Mouse (Mus musculus) retina, postnatal 7 days (tissue): ENCODE results near the gene Lrrfip2.

Source experiments
- DNase-seq: peaks from one replicate; pipeline ENCODE4 v3.0.0-alpha.2; 2012; ENCODE audit warnings: low read depth, low spot score

The Lrrfip2 gene

DNA sequence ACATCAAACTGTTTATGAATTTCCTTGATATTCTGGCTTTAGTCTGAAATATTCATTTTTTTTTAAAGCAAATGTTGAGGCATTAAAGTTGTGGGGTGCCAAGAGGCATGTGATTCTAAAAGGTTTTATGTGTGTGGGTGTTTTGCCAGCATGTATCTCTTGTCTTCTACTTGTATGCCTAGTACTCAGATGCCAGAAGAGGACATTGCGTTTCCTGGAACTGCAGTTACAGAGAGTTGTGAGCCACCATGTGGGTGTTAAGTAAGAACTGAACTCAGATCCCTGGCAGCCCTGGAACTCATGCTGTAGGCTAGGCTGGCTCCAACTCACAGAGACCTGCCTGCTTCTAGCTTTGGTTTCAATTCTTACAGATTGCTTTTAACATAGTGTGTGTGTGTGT lies 42.2 kb downstream of the Lrrfip2 start:
- no peak for DNase-seq

DNA sequence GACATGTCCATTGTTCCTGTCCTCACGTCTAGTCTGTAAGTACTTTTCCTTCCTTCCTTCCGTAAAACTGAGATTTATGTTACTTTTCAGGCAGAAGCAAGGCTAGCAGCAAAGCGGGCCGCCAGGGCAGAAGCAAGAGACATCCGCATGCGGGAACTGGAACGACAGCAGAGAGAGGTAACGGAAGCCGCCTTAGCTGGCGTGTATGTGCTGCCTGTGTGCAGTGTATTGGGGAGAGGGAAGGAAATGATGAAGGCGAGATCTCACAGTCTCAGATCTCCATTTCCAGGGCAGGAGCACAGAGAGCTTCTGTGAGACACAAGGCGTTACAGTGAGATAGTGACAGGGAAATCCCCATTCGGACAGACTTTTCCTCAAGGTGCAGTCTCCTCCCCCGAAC lies 43.8 kb downstream of the Lrrfip2 start:
- DNase-seq, result no peak

DNA sequence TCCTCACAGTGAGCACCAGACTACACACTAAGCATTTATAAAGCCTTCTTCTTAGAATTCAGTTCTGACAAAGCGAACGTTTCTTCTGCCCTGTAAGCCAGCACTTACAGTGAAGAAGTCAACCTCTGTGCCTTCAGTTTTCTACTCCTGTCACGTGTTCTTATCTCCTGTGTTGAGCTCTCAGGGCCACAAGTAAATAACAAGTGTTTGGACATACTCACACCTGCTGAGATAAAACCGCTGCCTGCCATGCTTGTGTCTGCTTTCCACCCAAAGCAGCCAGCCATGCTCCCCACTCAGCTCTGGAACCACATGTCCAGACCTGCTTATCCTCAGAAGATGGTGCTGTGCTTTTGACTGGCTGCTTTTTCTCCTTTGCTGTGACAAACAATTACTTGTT lies 49.2 kb downstream of the Lrrfip2 start:
- no peak for DNase-seq

DNA sequence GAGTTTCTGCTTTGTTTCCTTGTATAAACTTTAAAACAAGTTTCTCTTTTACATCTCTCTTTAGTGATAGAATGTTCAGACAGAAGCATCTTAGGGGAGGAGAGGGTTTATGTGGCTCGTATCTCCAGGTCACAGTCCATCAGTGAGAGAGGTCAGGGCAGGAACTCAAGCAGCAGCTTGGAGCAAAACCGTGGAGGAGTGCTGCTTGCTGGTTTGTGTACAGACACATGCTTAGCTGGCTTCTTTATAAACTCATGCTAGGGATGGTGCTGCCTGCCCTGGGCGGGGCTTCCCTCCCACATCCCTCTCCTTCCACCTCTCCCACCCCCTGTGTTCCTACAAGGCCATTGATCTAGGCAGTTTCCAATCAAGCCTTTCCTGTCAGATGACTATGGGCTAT lies 53.0 kb downstream of the Lrrfip2 start:
- DNase-seq, result no peak

DNA sequence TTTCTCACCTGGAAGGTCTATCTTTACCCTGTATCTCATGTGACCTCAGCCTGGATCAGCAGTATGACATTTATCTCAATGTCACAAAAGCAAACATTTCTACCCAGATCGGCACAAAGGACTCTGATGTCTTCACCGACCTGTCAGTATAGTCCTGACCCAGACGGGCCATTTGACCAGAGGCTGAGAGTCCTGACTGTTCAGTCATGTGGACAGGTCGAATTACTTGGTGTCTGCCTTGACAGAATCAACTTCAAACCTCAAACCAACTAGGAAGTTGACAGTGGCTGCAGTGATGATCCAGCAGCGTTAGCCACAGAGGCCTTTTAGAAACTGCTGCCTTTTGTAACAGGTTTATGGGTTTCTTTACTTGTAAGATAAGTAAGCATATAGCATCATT lies 56.7 kb downstream of the Lrrfip2 start:
- DNase-seq, result no peak

DNA sequence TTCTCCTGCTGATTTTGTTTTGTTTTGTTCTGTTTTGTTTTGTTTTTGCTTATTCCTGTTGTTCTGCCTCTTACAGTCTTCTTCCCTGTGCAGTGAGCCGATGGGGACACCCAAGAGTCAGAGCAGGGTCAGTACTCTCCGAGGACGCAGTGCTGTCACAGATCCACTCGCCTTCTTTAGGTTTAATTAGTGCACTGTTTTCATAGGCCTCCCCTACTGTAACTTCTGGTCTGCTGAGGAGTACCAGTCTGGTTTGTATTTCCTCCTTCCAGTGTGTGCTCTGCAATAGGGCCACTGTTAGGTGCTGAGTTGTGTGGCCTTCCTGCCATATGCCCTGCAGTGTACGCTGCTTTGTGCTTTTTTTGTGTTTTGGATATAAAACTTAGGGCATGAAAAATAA lies 61.6 kb downstream of the Lrrfip2 start:
- no peak for DNase-seq

DNA sequence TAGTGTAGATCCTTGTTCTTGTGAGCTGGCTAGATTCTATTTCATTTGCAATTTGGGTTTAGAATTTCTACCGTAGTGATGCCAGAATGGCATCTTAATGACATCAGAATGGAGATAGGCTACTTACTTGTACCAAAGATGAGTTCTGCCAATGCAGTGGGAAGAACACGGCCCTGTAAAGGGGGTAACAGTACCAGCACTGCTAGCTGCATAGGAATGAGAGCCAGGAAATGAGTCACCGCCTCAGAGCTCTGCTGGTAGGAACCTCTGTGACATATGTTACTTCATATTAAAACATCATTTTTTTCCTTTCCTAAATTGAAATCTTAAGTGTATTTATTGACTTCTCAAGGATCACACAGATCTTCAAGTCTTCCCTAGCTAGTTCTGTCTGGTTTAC lies 64.8 kb downstream of the Lrrfip2 start:
- DNase-seq, result no peak

DNA sequence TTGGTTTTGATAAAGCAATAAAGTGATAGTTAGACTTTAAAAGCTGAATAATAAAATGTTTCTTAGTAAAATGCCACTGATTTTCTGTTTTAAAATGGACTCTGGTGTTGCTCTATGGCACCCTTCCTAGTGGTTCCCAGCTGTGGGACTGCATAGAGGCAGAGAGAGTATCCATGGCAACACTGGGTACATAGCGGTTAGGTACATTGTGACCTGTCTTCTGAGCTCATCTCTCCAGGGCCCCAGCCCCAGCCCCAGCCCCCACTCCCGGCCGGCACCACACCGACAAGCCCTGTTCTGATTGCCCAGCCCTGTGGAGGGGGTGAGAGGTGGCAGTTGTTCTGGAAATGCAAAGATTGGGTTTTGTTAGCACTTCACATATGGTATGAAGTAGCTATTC lies 67.5 kb downstream of the Lrrfip2 start:
- DNase-seq, result no peak

DNA sequence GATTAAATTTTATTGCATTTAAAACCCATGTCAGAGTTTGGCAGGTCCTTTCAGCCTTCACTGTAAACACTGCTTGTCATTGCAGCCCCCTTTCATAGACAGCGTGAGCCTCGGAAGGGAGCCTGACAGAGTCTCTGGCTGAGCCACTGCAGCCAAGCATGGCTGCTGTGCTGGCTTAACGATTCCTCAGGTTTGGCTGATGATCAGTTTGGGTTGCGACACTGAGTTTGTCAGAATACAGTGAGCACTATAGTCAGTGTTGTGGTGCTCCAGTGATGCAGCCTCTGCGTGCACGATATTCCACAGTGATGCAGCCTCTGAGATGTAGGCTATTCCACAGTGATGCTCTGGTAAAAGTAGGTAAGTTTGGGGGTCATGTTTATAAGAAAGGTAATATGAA lies 69.5 kb downstream of the Lrrfip2 start:
- DNase-seq, result no peak

DNA sequence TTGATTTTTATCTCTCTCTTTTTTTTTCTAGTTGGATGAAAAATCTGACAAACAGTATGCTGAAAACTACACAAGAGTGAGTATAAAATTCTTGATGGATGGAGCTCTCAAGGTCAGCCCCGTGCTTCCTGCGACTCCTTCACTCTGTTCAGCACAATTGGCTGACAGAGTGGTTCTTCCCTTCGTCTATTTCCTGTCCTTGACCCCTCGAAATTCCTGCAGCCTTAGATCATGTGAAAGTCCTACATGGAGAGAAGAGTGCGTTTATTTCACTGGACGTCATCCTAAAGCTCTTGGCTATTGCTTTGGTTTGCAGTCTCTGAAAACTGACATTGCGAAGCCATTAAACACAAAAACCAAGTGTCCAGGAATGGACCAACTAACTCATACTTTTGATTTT lies 71.3 kb downstream of the Lrrfip2 start:
- DNase-seq, result no peak

DNA sequence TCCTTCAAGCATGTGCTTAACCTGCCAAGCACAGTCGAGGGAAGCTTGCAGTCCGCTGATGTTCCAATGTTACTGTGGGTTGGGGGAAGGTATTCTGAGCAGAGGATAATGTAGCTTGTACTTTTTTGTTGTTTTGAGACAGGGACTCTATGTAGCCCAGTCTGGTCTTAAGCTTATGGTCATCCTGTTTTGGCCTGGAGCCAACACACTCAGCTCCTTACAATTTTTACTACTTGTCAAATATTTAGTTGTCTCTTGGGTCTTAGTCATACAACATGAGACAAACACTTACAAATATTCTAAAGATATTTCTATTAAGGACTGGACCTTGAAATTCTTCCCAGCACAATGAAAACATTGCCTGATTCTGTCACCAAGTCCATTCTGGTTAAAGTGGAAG lies 75.8 kb downstream of the Lrrfip2 start:
- no peak for DNase-seq

DNA sequence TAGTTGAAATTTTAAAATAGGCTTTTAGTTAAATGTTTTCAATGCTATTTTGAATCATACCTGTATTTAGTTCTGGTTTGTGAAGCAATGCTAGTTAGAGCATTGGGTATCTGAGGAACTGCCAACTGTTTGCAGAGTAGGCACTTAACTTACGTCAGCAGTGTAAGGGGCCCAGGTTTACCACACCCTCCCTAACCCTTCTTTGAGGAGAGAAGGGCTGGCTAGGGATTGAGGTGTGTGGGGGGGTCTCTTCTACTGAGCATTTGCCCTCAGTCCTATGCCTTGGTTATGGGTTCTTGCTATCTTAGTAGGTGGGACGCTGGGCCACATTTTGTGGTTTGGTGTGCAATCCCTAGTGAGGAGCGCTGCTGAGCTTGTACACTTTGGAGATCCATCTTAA lies 79.7 kb downstream of the Lrrfip2 start:
- no peak for DNase-seq

DNA sequence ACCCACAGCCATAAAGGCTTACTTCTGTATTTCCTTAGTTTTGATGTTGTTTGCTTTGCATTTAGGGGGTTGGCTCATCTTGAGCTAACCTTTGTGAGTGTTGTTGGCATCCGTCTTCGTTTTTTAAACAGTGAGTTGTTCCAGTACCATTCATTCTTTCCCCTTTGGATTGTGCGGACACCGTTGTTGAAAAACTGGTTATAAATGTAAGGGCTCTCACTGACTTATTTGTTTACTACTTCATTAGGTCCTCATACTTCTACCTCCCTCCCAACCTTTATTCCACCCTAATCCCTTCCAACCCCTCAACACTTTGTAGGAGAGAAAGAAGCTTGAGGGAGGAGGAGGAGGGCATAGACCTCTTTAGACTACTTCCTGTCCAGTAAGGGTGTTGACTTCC lies 80.3 kb downstream of the Lrrfip2 start:
- DNase-seq, result no peak

DNA sequence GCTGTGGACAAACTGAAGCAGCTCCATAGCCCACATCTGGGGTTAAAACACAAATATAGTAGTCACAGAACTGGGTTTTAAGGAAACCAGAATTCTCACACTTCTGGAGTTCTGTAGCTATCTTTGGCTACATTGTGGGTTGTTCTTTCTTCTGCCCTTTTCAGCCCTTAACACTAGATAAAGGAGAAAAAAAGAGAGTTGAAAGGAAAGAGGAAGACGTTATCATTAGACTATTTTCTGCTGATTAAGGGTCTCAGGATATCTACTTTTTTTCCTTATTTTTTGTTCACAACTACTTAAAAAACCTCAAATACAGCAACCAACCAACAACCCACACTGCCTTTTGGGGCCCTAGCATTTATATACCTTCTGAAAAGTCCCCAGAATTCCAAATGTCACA lies 80.9 kb downstream of the Lrrfip2 start:
- no peak for DNase-seq

DNA sequence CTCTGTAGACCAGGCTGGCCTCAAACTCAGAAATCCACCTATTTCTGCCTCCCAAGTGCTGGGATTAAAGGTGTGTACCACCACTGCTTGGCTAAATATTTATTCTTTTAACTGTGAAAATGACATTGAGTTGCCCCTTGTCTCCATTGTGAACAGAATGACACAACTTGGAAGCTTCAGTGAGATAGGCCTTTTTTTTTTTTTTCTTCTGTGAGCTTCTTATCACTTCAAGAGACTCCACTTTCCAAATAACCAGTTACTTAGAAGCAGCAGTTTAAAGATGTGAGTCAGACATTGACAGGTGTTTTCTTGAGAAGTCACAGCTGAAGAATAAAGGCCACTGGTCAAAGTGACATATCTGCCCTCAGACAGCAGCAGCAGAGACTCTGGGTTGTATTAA lies 82.8 kb downstream of the Lrrfip2 start:
- DNase-seq, result no peak

DNA sequence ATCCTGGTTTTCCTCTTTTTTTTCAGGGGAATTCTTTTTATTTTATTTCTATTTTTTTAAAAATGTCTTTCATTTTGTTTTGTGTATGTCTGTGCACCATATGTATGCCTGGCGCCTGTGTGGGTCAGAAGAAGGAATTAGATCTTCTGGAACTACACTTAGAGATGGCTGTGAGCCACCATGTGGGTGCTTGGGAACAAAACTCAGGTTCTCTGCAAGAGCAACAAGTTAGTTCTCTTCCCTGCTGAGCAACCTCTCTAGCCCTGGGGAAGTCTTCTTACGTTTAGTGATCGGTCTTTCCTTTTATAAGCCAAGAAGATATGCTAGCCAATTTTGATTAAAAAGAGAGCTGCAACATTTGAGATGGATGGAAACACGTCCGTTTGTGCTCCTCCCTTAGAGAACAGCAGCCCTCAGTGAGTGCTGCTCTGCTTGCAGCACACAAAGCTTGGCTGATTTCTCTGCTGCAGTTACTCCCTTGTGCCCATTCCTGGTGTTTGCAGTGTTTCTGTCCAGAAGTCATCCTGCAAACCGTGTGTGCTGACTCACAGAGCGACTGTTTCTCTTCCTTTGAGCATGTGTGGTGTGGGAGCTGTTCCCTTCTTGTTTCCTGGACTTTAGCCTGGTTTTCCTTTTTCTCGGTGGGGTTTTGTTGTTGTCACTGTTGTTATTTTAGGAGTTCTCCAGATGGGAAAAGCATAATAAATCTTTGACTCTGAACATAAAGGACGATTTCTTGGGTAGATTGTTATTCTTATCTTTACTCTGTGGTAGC lies 87.4 kb downstream of the Lrrfip2 start:
- no peak for DNase-seq

DNA sequence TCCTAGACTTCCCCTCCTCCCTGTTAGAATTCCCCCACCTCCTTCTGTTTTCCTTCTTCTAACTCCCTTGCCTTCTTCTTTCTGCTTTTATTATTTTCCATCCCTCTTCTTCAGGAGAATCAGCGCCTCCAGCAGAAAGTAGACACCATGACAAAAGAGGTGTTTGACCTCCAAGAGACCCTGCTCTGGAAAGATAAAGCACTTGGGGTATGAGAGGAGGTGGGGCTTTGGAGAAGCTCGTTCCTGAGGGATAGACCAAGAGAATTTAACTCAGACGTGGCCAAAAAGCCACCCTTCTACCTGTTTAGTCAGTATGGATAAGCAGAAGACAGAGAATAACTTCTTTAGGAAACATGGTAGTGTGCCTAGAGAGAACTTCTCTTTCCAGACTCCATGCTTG lies 90.3 kb downstream of the Lrrfip2 start:
- no peak for DNase-seq

DNA sequence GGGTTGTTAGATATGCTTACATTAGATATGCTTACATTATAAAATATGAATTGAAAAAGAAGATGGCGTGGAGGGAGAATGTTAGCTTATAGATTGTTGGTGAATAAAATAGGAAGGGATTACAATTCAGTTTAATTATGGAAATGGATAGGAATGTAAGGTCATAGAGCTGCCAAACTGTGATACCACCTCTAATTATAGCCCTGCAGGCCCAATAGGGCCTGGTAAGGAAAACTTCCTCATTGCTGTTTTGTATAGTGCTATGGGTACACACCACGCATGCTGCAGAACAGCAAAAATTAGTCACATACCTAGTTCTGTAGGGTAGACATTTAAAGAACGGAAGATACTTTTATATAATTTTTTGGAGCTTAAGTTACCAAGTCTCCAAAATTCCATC lies 90.8 kb downstream of the Lrrfip2 start:
- no peak for DNase-seq

DNA sequence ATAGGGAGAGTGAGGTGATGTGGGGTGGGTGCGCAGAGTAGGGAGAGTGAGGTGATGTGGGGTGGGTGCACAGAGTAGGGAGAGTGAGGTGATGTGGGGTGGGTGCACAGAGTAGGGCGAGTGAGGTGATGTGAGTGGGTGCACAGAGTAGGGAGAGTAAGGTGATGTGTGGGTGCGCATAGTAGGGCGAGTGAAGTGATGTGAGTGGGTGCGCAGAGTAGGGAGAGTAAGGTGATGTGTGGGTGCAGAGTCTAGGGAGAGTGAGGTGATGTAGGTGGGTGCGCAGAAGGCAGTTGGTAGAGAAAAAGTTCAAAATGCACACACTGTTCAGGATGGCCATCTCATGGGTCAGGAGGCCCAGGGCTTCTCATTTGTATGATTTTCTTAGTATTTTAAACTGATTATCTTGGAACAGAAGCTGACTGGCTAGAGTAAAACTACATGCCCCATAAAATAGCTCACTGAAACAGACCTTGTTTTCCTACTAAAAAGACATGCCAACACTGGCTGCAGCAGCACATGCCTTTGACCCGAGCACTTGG lies 91.8 kb downstream of the Lrrfip2 start:
- DNase-seq, result no peak

DNA sequence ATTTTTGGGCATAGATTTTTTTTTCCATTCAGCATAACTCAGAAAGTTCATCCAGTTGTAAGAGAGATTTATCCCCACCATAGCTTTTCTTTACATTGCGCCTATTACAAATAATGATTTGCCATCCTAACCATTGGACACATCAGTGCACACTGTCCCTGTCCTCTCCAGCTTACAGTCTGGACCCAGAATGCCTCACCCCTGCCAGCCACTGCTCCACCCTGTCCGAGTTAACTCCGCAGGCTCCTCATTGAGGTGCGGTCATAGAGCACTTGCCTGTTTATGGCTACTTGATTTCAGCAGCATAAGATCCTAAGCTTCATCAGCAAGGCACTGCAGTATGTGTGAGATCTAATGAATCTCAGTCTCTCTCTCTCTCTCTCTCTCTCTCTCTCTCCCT lies 93.0 kb downstream of the Lrrfip2 start:
- no peak for DNase-seq

DNA sequence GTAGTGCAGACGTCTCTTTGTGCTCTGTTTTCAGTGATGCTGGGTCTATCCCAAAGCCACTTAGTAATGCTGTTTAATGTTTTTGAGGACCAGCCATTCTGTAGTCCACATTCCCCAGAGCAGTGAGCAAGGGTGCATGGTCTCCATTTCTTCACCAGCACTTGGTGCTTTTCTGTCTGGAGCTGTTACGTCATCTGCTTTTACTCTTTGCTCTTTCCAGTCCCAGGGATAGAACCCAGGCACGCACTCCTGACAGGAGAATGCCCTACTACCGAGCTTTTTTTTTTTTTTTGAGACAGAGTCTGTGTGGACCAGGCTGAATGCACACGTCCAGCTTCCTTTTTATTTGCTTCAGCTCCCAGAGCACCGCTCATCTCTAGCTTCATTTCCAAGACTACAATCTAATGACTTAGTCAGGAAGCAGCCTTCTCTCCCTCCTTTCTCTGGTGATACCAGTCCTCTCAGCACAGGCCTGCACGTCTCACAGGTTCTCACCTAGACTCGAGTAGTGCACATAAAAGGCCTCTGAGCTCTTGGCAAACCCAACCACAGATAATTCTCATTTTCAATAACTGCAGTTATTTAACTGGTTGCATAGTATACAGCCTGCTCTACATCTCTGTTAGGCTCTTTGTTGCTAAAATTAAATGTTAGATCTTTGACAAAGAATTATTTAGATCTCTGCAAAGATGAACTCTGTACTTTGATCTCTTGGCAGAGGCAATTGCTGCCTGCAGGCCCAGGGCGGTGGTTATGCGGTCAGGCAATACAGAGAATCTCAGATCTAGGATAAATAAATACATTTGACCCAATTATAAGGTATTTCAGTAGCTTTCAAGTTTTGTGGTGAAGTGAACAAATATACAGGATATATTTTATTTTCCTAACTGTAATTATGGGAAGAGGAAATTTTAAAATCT lies 94.0 kb downstream of the Lrrfip2 start:
- no peak for DNase-seq

DNA sequence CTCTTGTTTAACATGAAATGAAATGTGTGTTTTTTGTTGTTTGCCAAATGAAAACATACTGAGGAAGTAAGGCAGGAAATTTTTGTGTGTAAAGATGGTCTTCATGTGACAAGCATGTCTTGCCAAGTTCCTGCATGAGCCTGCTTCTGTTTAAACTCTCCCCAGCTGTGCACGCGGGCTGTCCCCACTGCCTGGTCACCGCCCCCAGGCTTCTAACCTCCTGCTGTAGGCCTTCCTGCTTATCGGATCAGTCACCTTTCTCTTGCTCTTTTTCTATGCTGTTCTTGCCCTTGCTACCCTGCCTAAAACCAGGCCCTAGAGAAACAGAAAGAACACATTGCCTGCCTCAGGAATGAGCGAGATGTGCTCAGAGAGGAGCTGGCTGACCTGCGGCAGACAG lies 96.1 kb downstream of the Lrrfip2 start:
- no peak for DNase-seq

DNA sequence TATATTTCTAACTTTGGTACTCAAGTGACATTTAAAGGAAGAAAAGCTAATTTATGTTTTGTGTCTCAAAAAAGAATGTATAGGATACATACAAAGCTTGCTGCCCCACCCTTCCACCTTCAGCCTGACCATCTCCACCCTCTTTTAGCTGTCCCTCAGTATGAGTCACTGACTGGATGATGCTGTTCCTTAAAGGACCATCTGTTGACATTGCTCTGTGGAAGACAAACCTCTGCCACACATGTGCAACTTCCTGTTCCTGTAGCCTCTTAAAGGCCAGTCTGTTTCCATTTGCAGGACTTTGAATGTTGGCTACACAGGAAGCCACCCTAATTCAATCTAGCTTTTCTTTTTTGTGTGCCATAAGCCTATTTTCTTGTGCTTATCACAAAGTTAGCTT lies 99.0 kb downstream of the Lrrfip2 start:
- DNase-seq, result no peak
